Mouse (Mus musculus): Measurements from ENCODE around the gene Gm49333. TPM values are rescaled to one million over a fixed set of nuclear protein-coding genes. Genes with fewer than 3 reads are reported as not detected.

Gene Gm49333
- total RNA-seq (2021) = not detected
- long read RNA-seq, experiment 1, partial matches to known transcripts = 0 of 3 reads
- long read RNA-seq, experiment 1, other reads (novel, unspliced or antisense) = 3 of 3 reads
- long read RNA-seq, experiment 2, partial matches to known transcripts = 1 of 7 reads
- long read RNA-seq, experiment 2, other reads (novel, unspliced or antisense) = 6 of 7 reads

GRCm38 (mm10) chr16:20611357-20612227, at the start of gene Gm49333, which contains the start of the genes Eef1akmt4 and Alg3:
Gene Gm49333 (plus strand): TSS chr16:20611610.
Gene Eef1akmt4 (plus strand): TSS chr16:20611593.
Gene Alg3 (minus strand): TSS chr16:20611735.
- peak; percentile 62 to 74 for DNase-seq (ENCODE audit: low spot score in 2 of 2)

- DNase-seq (ENCODE audit: low spot score in 2 of 2) = no peak
Measured at GRCm38 (mm10) chr16:20565075-20565474, 46.3 kb upstream of the Gm49333 start.

GRCm38 (mm10) chr16:20589366-20589938, 22.0 kb upstream of the Gm49333 start, which contains the start of gene Vwa5b2:
Gene Vwa5b2 (plus strand): TSS chr16:20589471.
- DNase-seq (ENCODE audit: low spot score in 2 of 2) = peak; percentile 24 to 44

GRCm38 (mm10) chr16:20589939-20590679, 21.3 kb upstream of the Gm49333 start:
- DNase-seq (ENCODE audit: low spot score in 2 of 2) = peak; percentile 58 to 77

- no peak for DNase-seq (ENCODE audit: low spot score in 2 of 2)
Measured at GRCm38 (mm10) chr16:20590680-20591038, 20.8 kb upstream of the Gm49333 start.

- no peak for DNase-seq (ENCODE audit: low spot score in 2 of 2)
Measured at GRCm38 (mm10) chr16:20591076-20591705, 20.2 kb upstream of the Gm49333 start.

- DNase-seq (ENCODE audit: low spot score in 2 of 2) = no peak
Measured at GRCm38 (mm10) chr16:20595060-20595673, 16.2 kb upstream of the Gm49333 start.

DNA sequence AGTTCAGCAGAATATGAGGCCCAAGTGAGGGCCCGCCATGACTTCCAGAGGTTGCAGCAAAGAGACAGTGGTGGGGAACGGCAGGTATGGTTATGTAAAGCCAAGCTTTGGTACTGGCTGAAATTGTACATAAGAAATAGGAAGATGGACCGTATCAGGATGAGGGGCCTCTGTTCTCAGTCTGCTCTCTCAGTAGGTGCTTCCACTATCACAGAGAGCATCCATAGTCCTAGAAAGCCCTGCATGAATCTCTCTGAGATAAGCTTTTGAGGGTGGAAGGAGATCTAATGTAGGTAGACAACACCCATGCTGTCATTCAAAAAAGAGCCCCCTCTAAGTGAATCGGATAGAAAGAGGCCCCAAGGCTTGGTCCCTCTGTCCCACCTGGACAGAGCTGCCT, 15.7 kb upstream of the Gm49333 start:
- DNase-seq (ENCODE audit: low spot score in 2 of 2) = no peak

DNA sequence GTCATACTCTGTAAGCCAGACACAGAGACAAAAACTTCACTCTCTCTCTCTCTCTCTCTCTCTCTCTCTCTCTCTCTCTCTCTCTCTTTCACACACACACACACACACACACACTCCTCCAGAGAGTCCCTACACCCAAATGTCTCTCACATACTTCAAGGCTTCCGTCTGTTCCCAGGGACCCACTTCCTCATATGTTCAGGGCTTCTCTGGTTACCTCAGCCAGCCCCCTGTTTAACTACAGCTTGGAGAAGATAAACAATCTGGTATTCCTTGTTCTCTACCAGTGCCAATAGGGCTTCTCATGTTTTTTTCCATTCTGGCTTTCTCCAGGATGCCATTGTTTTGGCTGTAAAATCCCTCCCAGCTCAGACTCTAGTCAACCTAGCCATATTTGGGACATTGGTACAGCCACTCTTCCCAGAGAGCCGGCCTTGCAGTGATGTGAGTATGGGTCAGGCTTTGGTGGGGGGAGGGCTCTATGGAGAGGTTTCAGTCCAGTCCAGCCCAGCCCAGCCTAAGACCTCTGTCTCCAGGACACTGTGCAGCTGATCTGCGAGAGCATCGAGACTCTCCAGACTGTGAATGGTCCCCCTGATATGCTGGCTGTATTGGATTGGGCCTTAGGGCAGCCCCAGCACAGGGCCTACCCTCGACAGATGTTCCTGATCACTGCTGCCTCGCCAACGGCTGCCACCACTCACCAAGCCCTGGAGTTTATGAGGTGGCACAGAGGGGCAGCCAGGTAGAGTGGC, 14.5 kb upstream of the Gm49333 start:
- DNase-seq (ENCODE audit: low spot score in 2 of 2) = no peak

- peak in 1 of 2 experiments; percentile 35 for DNase-seq (ENCODE audit: low spot score in 2 of 2)
Measured at GRCm38 (mm10) chr16:20600511-20600910, 10.9 kb upstream of the Gm49333 start.

DNA sequence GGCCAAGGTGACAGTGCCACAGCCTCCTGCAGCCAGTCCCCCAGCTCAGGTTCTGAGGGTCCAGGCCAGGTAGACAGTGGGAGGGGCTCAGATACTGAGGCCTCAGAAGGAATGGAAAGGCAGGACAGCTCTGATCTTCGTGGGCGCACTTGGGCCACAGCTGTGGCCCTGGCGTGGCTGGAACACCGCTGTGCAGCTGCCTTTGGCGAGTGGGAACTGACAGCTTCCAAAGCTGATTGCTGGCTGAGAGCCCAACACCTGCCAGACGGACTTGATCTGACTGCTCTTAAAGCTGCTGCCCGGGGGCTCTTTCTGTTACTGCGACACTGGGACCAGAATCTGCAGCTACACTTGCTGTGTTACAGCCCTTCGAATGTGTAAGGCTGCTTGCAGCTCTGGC, 6.7 kb upstream of the Gm49333 start:
- DNase-seq (ENCODE audit: low spot score in 2 of 2) = no peak

DNA sequence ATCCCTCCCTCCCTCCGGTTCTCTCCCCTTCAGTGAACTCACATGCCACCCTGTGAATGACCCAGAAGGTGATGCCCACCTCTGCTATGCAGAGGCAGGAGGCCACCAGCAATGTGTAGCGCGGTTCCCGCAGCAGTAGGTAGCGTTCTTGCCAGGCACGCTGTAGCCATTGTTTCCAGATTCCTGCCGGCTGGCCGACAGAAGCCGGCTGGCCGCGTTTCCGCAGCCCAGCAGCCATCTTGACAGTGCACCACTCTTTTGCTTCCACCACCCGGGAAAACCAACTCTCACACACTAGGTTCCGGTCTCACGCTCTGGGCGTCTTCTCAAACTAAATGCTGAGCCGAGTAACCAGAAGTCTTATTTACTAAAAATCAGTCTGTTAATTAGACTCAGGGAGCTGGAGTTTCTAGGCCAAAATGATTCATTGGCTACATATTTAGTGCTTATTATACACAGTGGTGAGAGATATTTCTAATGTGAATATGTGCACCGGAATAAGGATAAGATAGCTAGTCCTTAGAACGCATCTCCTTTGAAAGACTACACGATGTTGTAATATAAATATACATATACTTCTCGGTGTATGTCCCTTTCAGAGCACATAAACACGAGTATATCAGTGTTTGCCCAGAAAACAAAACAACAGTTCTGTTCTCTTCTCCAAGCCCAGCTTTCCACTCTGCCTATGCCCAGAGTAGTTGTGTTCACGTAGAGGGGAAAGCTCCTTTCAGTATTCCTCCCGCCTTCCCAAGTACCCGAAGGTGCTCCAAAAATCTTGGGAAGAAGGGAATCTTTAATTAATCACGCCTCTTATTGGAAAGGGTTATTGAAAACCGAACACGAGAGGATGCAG, 681 bp upstream of the Gm49333 start:
- DNase-seq (ENCODE audit: low spot score in 2 of 2) = peak; percentile 64 to 81

DNA sequence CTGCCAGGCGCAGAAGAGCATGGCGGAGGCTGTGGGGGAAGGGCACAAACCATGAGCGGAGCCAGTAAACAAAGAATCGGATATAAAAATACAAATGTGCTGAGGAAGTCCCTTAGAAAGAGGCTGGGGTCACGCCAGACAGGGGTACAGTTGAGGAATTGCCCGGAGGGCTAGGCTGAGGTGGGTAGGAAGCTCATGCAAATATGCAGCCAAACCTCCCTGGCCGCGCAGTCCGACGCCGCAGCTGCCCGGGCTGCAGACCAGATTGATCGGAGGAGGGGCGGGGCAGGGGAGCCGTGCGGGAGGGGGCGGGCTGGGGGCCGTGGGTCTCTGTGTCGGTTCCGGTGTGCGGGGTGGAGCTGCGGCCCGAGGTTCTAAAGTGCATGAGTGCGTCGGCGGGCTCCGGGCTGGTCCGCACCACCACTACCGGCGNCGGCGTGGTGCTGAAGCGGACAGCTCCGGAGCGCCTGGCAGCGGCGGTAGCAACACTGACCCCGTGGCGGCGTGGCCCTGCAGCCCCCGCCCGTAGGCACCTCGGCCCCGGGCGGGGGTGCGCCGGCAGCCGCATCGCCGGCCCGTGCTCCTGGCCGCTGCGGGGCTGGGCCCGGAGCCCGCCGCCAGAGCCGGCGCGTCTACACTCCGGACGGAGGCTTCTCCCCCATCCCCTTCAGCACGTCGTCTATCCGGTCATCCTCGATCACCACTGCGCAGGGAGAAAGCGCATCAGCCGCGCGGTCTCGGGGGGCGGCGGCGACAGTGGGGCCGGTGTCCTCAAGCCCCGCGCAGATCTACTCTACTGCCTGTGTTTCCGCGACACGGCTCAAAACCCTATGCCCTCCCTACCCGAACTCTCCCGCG, 8.4 kb downstream of the Gm49333 start:
- DNase-seq (ENCODE audit: low spot score in 2 of 2) = peak in 1 of 2 experiments; percentile 19

DNA sequence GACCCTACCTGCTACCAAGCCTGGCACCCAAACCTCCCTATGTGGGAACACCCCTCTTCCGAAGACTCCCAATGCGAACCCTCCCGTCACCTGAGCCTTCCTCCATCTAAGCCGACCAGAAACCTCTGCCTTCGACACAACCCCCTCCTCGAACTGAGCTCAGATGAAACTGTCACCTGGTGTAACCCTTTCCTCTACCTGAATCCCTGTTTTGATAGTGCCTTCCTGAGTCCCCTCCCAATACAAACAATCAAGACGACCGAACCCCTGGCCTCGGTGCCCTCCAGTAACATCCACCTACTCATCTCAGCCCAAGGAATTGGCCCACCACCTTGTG, 9.0 kb downstream of the Gm49333 start:
- DNase-seq (ENCODE audit: low spot score in 2 of 2) = no peak

- peak in 1 of 2 experiments; percentile 36 for DNase-seq (ENCODE audit: low spot score in 2 of 2)
Measured at GRCm38 (mm10) chr16:20620751-20621190, 9.4 kb downstream of the Gm49333 start.

DNA sequence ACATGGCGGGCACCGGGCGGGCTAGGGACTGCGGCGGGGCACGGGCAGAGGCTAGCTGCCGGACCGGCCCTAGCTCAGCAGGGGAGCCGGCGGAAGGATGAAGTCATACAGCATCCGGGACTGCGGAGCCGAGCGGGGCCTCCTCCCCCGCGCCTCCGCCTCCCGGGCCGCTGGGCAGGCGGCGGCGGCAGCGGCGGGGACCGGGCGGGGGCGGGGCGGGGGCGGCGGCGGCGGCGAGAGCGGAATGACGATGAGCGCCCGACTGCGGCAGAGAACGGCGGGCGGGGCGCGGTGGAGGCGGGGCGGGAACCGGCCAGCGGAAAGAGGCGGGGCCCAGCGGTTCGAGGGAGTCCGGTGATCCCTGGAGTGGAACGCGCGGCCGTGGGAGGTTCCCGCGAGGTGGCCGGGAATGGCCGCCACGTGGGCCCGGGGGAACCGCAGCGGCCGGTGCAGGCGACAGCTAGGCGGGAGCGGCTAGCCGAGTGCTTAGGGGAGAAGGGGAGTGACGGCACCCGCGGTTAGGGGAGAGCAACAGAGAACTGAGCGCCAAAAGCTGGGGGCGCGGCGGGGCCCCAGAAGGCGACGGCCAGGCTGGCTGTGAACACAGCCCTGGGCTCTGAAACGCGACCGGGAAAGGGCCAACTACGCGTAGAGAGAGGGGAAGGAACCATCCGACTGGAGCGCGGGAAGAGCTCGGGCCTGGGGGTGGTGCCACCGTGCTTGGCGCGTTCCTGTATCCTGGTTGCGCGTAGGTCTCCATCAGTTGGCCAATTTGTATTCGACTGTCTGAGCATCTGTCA, 10.0 kb downstream of the Gm49333 start, which contains the start of gene Camk2n2:
Gene Camk2n2, minus strand, starts transcription at position 97 of the 800 bp plus-strand sequence.
- peak; percentile 60 to 72 for DNase-seq (ENCODE audit: low spot score in 2 of 2)
